Mouse (Mus musculus) ovary, adult 2 months (tissue): Measurements from ENCODE around the gene Cma2. TPM values are rescaled to one million over a fixed set of nuclear protein-coding genes. Genes with fewer than 3 reads are reported as not detected.

ENCODE experiments used
- polyA plus RNA-seq: library from polyadenylated mRNA; depleted of rRNA; stranded (reverse); fragments of >200 nt; gene quantifications from 2 replicates; pipeline ENCODE4 v1.2.3, GENCODE M21; 2012; rRNA removed

The Cma2 gene
- not detected in 2 replicates for polyA plus RNA-seq

DNA sequence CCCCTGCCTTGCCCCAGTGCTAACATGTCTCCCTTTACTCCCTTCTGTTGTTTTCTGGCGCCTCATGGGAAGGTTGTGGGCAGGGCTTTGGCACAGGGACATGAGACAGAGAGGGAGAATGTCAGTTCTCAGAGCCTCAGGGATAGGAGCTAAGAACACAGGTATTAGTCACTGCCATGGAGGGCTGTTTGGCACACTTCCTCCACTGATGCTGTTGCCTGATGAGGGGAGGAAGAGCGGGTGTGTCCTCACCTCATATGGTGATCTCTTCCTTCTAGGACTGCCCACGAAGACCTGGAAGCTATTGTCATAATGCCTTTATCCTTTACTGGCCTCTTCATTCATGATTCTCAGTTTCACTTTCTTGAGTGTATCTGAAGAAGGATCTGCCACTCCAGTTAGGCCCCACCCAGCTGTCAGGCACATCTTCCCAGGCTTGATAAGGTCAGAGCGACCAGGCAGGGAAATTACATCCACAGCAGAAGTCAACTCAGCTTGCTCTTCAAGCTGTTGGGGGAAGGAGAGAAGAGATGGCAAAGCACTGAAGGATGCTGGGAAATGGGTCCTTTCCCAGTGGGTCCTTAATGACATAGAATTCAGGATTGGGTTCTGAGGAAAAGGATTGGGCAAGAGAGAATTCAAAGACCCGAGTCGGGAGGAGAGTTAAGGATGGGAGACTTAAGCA lies at the start of gene Cma2:
TSS of gene Cma2 (plus strand) at position 635 of the 685 bp plus-strand sequence.

GRCm38 (mm10) chr14:55944575-55944974 lies 6.2 kb upstream of the Cma2 start, which contains the start of gene Cma1:
Gene Cma1, minus strand, starts transcription at chr14:55944675.

GRCm38 (mm10) chr14:56017671-56018070 lies 66.9 kb downstream of the Cma2 start, which contains the start of gene Mcpt1:
Gene Mcpt1, plus strand, starts transcription at chr14:56017971.

Other genes with a start within 250 kb of the Cma2 start
- gene Tgm1, start 237.1 kb upstream of the Cma2 start, polyA plus RNA-seq: 1.5 and 1.9 TPM in 2 replicates
- gene Rabggta, start 228.7 kb upstream of the Cma2 start, polyA plus RNA-seq: 47.9 and 58.1 TPM in 2 replicates
- gene Dhrs1, start 205.3 kb upstream of the Cma2 start, polyA plus RNA-seq: 42.0 and 65.0 TPM in 2 replicates
- 14.0 and 19.1 TPM in 2 replicates for gene Nop9, start 205.3 kb upstream of the Cma2 start, polyA plus RNA-seq
- gene Cideb, start 192.5 kb upstream of the Cma2 start, polyA plus RNA-seq: 1.9 TPM in 2 replicates
- 0.84 and 1.5 TPM in 2 replicates for gene Ltb4r2, start 189.6 kb upstream of the Cma2 start, polyA plus RNA-seq
- 2.2 and 2.8 TPM in 2 replicates for gene Ltb4r1, start 185.0 kb upstream of the Cma2 start, polyA plus RNA-seq
- gene Adcy4, start 166.9 kb upstream of the Cma2 start, polyA plus RNA-seq: 16.8 and 28.3 TPM in 2 replicates
- gene Ripk3, start 162.1 kb upstream of the Cma2 start, polyA plus RNA-seq: 9.8 and 12.0 TPM in 2 replicates
- 48.6 and 49.5 TPM in 2 replicates for gene Nfatc4, start 127.8 kb upstream of the Cma2 start, polyA plus RNA-seq
- 16.1 and 17.4 TPM in 2 replicates for gene Nynrin, start 97.0 kb upstream of the Cma2 start, polyA plus RNA-seq
- 0.63 and 0.67 TPM in 2 replicates for gene Cbln3, start 66.6 kb upstream of the Cma2 start, polyA plus RNA-seq
- 21.0 and 21.5 TPM in 2 replicates for gene Khnyn, start 66.0 kb upstream of the Cma2 start, polyA plus RNA-seq
- 44.7 and 46.6 TPM in 2 replicates for gene Sdr39u1, start 50.7 kb upstream of the Cma2 start, polyA plus RNA-seq
- gene Cma1, start 6.3 kb upstream of the Cma2 start, polyA plus RNA-seq: 2.2 and 2.7 TPM in 2 replicates
- not detected in 2 replicates for gene Mcpt1, start 67.0 kb downstream of the Cma2 start, polyA plus RNA-seq
- gene Mcpt9, start 79.5 kb downstream of the Cma2 start, polyA plus RNA-seq: not detected in 2 replicates
- gene Mcpt2, start 91.1 kb downstream of the Cma2 start, polyA plus RNA-seq: not detected in 2 replicates
- gene Mcpt4, start 111.3 kb downstream of the Cma2 start, polyA plus RNA-seq: 1.9 and 2.0 TPM in 2 replicates
- gene Mcpt8, start 134.3 kb downstream of the Cma2 start, polyA plus RNA-seq: not detected in 2 replicates
- gene Ctsg, start 151.6 kb downstream of the Cma2 start, polyA plus RNA-seq: not detected in 2 replicates
- gene Gzme, start 169.6 kb downstream of the Cma2 start, polyA plus RNA-seq: not detected in 2 replicates
- not detected in 2 replicates for gene Gzmd, start 181.6 kb downstream of the Cma2 start, polyA plus RNA-seq
- not detected in 2 replicates for gene Gzmg, start 208.6 kb downstream of the Cma2 start, polyA plus RNA-seq
- gene Gzmn, start 223.6 kb downstream of the Cma2 start, polyA plus RNA-seq: not detected in 2 replicates